Mouse (Mus musculus) hindbrain, postnatal 0 days (tissue): ENCODE measurements around the gene Irf5. TPM values are rescaled to one million over a fixed set of nuclear protein-coding genes. Genes with fewer than 3 reads are reported as not detected.
"Not testable (repeated sequence)": the region's sequence is repeated elsewhere in the genome, so short reads cannot be mapped to it uniquely, and the experiment has no call there.

ENCODE experiments used
- ATAC-seq: fragments of 200-750 bp; cut with Nextera tagmentation; 2 replicates; pipeline ENCODE4 v1.8.0; 2017; ENCODE audit warnings: mild to moderate bottlenecking, moderate TSS enrichment, moderate library complexity
- DNase-seq: peaks from one replicate; pipeline ENCODE4 v3.0.0-alpha.2; 2015; ENCODE audit warnings: low spot score
- H3K27ac ChIP-seq: fragments of 300-500 bp; sonication (generic); 2 replicates; pipeline ENCODE4 v1.5.1; 2014; ENCODE audit warnings: mild to moderate bottlenecking
- H3K27me3 ChIP-seq: fragments of 300-500 bp; sonication (generic); 2 replicates; pipeline ENCODE4 v1.6.1; 2014; ENCODE audit warnings: low read length, mixed read lengths; ENCODE audit not compliant: insufficient read depth
- H3K36me3 ChIP-seq: fragments of 300-500 bp; sonication (generic); 2 replicates; pipeline ENCODE4 v1.6.1; 2014; ENCODE audit warnings: low read length, mixed read lengths; ENCODE audit not compliant: insufficient read depth
- H3K4me1 ChIP-seq: fragments of 300-500 bp; sonication (generic); 2 replicates; pipeline ENCODE4 v1.6.1; 2014; ENCODE audit warnings: antibody characterized with exemption, low read length, mixed read lengths; ENCODE audit not compliant: insufficient read depth
- H3K4me2 ChIP-seq: fragments of 300-500 bp; sonication (generic); 2 replicates; pipeline ENCODE4 v1.6.1; 2014; ENCODE audit warnings: low read depth, mild to moderate bottlenecking, low read length, moderate library complexity, mixed read lengths
- H3K4me3 ChIP-seq: fragments of 300-500 bp; sonication (generic); 2 replicates; pipeline ENCODE4 v1.5.1; 2014; ENCODE audit warnings: low read length
- H3K9ac ChIP-seq: fragments of 300-500 bp; sonication (generic); replicated peaks from 2 replicates; pipeline ENCODE4 v1.6.1; 2014; ENCODE audit warnings: mild to moderate bottlenecking, low read length, moderate library complexity, mixed read lengths
- H3K9me3 ChIP-seq: fragments of 300-500 bp; sonication (generic); 2 replicates; pipeline ENCODE4 v1.6.1; 2016; ENCODE audit warnings: low read length, mixed read lengths
- CTCF ChIP-seq: IDR thresholded peaks from 2 replicates; pipeline ENCODE4 v1.5.1; 2016; ENCODE audit warnings: antibody characterized with exemption, control low read depth, low read depth
- WGBS: fragments of 180-500 bp; shearing (Covaris S2); extraction: QIAGEN DNeasy Blood & Tissue Kit; methylation state at CpG from one replicate; pipeline ENCODE4 v1.1.7; 2014; 5-methylcytosine and 5-hydroxymethylcytosine counted together
- polyA plus RNA-seq: library from polyadenylated mRNA; unstranded; fragments of >200 nt; fragmentation: Nextera tagmentation; extraction: Ambion mirVana; gene quantifications from 2 replicates; pipeline ENCODE4 v1.2.1, GENCODE M21; 2015
- total RNA-seq: library from RNA; depleted of rRNA; stranded (reverse); fragments of >200 nt; gene quantifications from 2 replicates; pipeline ENCODE4 v1.2.3, GENCODE M21; 2014; rRNA removed

Gene Irf5
- total and polyA plus RNA-seq, 2 experiments from 2014 or later: 1.8 to 3.9 TPM

DNA sequence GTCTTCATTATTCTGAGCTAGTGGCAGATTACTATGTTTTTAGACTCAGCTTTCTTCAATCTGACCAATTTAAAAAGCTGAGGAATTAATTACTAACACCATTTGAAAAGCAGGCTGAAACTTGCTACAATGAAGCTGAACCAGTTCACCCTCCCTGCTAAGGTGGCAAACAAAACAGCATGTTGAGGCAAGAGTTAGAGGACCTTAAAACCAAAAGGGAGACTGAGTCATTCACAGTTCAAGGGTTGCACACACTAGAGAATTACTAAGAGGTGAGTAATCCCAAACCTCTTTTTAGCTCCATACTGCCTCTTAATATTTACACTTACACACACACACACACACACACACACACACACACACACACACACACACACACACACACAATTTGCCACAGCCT lies 21.2 kb downstream of the Irf5 start:
- no peak for TF ChIP-seq CTCF
- Histone ChIP-seq H3K4me3 (no peak overlapping the region), H3K4me1 (no peaks in the 10 kb centered on the region), H3K4me2 (no peak overlapping the region), H3K9ac (no peak overlapping the region), H3K9me3 (no peaks in the 10 kb centered on the region), H3K27ac (no peak overlapping the region), H3K27me3 (no peaks in the 10 kb centered on the region), H3K36me3 (peaks cover 48% of the 10 kb centered on the region)
- DNase-seq: no peak
- no peak for ATAC-seq

- Histone ChIP-seq H3K9ac (no peak overlapping the region), H3K36me3 (peaks cover 43% of the 10 kb centered on the region), H3K27ac (no peak overlapping the region), H3K27me3 (no peaks in the 10 kb centered on the region), H3K4me3 (no peak overlapping the region), H3K9me3 (no peaks in the 10 kb centered on the region), H3K4me1 (no peaks in the 10 kb centered on the region), H3K4me2 (no peak overlapping the region)
- ATAC-seq: no peak
- 89% methylated on average over 1 of the region's 1 CpGs for WGBS
- no peak for DNase-seq
- no peak for TF ChIP-seq CTCF
These were observed 21.7 kb downstream of the Irf5 start for GRCm38 (mm10) chr6:29548086-29548485.

GRCm38 (mm10) chr6:29552526-29552925 lies 26.1 kb downstream of the Irf5 start:
- TF ChIP-seq CTCF: no peak
- no peaks in the 10 kb centered on the region for H3K4me1 ChIP-seq
- peaks cover 41% of the 10 kb centered on the region for H3K36me3 ChIP-seq
- no peak overlapping the region for H3K27ac ChIP-seq
- no peak overlapping the region for H3K4me3 ChIP-seq
- no peak overlapping the region for H3K4me2 ChIP-seq
- WGBS: 97% methylated on average over 2 of the region's 2 CpGs
- ATAC-seq (no peak), DNase-seq (no peak)
- H3K9me3 ChIP-seq: no peaks in the 10 kb centered on the region
- H3K27me3 ChIP-seq: no peaks in the 10 kb centered on the region
- H3K9ac ChIP-seq: no peak overlapping the region

DNA sequence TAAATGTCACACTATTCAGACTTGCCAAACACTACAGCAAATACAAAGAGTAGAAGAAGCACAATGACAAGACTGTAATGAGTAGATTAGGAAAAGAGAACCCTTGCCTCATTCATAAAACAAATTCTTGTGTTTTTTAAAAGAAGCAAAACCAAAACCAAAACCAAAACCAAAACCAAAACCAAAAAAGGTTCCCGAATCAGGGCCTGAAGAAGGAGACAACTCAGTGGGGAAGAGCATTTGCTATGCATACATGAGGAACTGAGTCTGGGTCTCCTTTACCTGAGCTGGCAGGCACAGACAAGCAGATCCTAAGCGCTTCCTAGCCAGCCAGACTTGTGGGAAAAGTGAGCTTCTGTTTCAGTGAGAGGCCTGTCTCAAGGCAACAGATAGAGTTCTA lies 30.7 kb downstream of the Irf5 start:
- Histone ChIP-seq H3K36me3 (peaks cover 49% of the 10 kb centered on the region), H3K27me3 (no peaks in the 10 kb centered on the region), H3K27ac (no peak overlapping the region), H3K9ac (no peak overlapping the region), H3K4me1 (no peaks in the 10 kb centered on the region), H3K4me2 (no peak overlapping the region), H3K9me3 (no peaks in the 10 kb centered on the region), H3K4me3 (no peak overlapping the region)
- 95% methylated on average over 2 of the region's 2 CpGs for WGBS
- no peak for ATAC-seq
- DNase-seq: no peak
- TF ChIP-seq CTCF: no peak

DNA sequence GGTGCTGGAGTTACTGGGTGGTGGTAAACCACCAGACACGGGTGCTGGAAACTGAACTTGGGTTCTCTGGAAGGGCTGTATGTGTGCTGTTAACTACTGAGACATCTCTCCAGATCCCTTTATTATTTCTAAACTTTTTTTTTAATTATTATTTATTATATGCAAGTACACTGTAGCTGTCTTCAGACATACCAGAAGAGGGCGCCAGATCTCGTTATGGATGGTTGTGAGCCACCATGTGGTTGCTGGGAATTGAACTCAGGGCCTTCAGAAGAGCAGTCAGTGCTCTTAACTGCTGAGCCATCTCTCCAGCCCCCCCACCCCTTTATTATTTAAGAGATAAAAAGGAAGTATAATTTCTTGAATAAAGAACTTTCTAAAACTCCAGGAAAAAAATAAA lies 50.0 kb downstream of the Irf5 start:
- not testable (repeated sequence) for H3K27ac ChIP-seq, H3K4me2 ChIP-seq, H3K9me3 ChIP-seq, H3K27me3 ChIP-seq, H3K4me3 ChIP-seq, DNase-seq, ATAC-seq, H3K4me1 ChIP-seq, H3K9ac ChIP-seq
- peaks cover 34% of the 10 kb centered on the region for H3K36me3 ChIP-seq
- WGBS: 80% methylated on average over 3 of the region's 3 CpGs

DNA sequence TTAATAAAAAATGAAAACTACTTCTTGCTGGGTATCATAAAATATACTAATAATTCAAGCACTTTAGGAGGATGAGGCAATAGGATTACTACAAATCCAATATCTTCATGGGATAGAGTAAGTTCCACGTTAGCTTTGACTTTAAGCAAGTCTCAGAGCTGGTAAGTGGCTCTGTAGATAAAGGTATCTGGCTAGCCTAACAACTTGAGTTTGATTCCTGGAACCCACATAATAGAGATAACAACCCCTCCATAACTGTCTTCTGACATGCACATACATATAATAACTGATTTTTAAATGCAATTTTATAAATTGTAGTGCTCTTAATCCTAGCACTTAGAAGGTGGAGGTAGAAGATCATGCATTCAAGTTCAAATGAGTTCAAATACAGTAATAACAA lies 54.3 kb downstream of the Irf5 start:
- no peak overlapping the region for H3K4me2 ChIP-seq
- H3K9ac ChIP-seq: no peak overlapping the region
- no peak for ATAC-seq
- 90% methylated on average over 1 of the region's 1 CpGs for WGBS
- no peak for DNase-seq
- no peaks in the 10 kb centered on the region for H3K4me1 ChIP-seq
- no peaks in the 10 kb centered on the region for H3K27me3 ChIP-seq
- H3K9me3 ChIP-seq: no peaks in the 10 kb centered on the region
- H3K36me3 ChIP-seq: peaks cover 33% of the 10 kb centered on the region
- H3K4me3 ChIP-seq: no peak overlapping the region
- no peak overlapping the region for H3K27ac ChIP-seq
- no peak for TF ChIP-seq CTCF

DNA sequence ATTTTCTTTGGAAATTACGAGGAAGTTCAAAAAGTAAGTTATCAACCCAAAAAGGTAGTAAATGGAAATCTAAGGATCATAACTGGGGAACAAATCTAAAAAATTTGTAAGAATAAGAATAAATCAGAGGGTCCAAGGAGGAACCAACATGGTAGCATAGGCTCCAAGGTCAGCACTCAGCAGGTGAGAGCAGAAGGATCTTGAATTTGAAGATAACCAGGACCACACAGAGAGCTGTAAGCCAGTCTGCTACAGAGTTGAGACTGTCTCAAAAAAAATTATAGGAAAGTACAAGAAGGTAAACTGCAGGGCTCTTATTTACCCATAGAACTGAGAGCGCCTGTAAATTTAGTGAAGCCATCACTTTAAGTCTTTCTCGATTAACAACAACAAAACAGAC lies 54.8 kb downstream of the Irf5 start:
- H3K9ac ChIP-seq: no peak overlapping the region
- no peak overlapping the region for H3K4me2 ChIP-seq
- no peaks in the 10 kb centered on the region for H3K9me3 ChIP-seq
- no peak overlapping the region for H3K27ac ChIP-seq
- ATAC-seq: no peak
- no peaks in the 10 kb centered on the region for H3K27me3 ChIP-seq
- 99% methylated on average over 3 of the region's 3 CpGs for WGBS
- H3K4me1 ChIP-seq: no peaks in the 10 kb centered on the region
- no peak for TF ChIP-seq CTCF
- no peak for DNase-seq
- no peak overlapping the region for H3K4me3 ChIP-seq
- peaks cover 36% of the 10 kb centered on the region for H3K36me3 ChIP-seq

Other genes with a start within 250 kb of the Irf5 start
- gene Fam71f2, start 247.0 kb upstream of the Irf5 start, total RNA-seq: 0.79 and 2.1 TPM in 2 replicates
- 0.29 and 0.39 TPM in 2 replicates for gene Fam71f2, start 247.0 kb upstream of the Irf5 start, polyA plus RNA-seq
- not detected in 2 replicates for gene Fam71f1, start 207.5 kb upstream of the Irf5 start, total RNA-seq
- 0.13 TPM in 1 of 2 replicates, not detected in the other for gene Fam71f1, start 207.5 kb upstream of the Irf5 start, polyA plus RNA-seq
- gene Calu, start 178.6 kb upstream of the Irf5 start, total RNA-seq: 117 and 119 TPM in 2 replicates
- 131 and 135 TPM in 2 replicates for gene Calu, start 178.6 kb upstream of the Irf5 start, polyA plus RNA-seq
- 2.2 TPM in 1 of 2 replicates, not detected in the other for gene Opn1sw, start 138.2 kb upstream of the Irf5 start, total RNA-seq
- 0.44 and 0.63 TPM in 2 replicates for gene Opn1sw, start 138.2 kb upstream of the Irf5 start, polyA plus RNA-seq
- gene Ccdc136, start 130.3 kb upstream of the Irf5 start, total RNA-seq: 58.1 and 79.4 TPM in 2 replicates
- gene Ccdc136, start 130.3 kb upstream of the Irf5 start, polyA plus RNA-seq: 56.4 and 62.0 TPM in 2 replicates
- 17.6 and 19.4 TPM in 2 replicates for gene Flnc, start 93.4 kb upstream of the Irf5 start, total RNA-seq
- 1.8 TPM in 2 replicates for gene Flnc, start 93.4 kb upstream of the Irf5 start, polyA plus RNA-seq
- gene Atp6v1f, start 58.9 kb upstream of the Irf5 start, total RNA-seq: 229 and 240 TPM in 2 replicates
- gene Atp6v1f, start 58.9 kb upstream of the Irf5 start, polyA plus RNA-seq: 371 and 385 TPM in 2 replicates
- gene Atp6v1fnb, start 55.2 kb upstream of the Irf5 start, total RNA-seq: 0.47 TPM in 1 of 2 replicates, not detected in the other
- 0.59 TPM in 1 of 2 replicates, not detected in the other for gene Atp6v1fnb, start 55.2 kb upstream of the Irf5 start, polyA plus RNA-seq
- gene Kcp, start 18.7 kb upstream of the Irf5 start, total RNA-seq: 13.1 and 27.5 TPM in 2 replicates
- 7.6 and 7.7 TPM in 2 replicates for gene Kcp, start 18.7 kb upstream of the Irf5 start, polyA plus RNA-seq
- 79.2 and 81.8 TPM in 2 replicates for gene Tnpo3, start 83.3 kb downstream of the Irf5 start, total RNA-seq
- 56.7 and 57.3 TPM in 2 replicates for gene Tnpo3, start 83.3 kb downstream of the Irf5 start, polyA plus RNA-seq
- gene Tspan33, start 167.6 kb downstream of the Irf5 start, total RNA-seq: 23.9 and 26.0 TPM in 2 replicates
- 15.4 and 15.5 TPM in 2 replicates for gene Tspan33, start 167.6 kb downstream of the Irf5 start, polyA plus RNA-seq
- 74.3 and 78.0 TPM in 2 replicates for gene Smo, start 208.9 kb downstream of the Irf5 start, total RNA-seq
- 11.8 and 12.8 TPM in 2 replicates for gene Smo, start 208.9 kb downstream of the Irf5 start, polyA plus RNA-seq
- gene Ahcyl2, start 241.4 kb downstream of the Irf5 start, total RNA-seq: 56.8 and 57.5 TPM in 2 replicates
- gene Ahcyl2, start 241.4 kb downstream of the Irf5 start, polyA plus RNA-seq: 19.6 and 23.1 TPM in 2 replicates